Comparison of ENCODE assay signal across 26 mouse cellular contexts in genomic region chr6:100055980-100056379, GRCm38 (mm10).
DNase-seq lines count a peak whose midpoint lies in the region; ATAC-seq and TF ChIP-seq lines count a peak whose summit lies in the region.
"Had no signal": no experiment of that assay in that cellular context is flagged by ENCODE, and none has a peak within 500 bp of the region (broad histone marks: within the 10 kb centered on the region; RNA-seq: fewer than 3 reads in every experiment).

No protein-coding gene starts in this region.

- no peaks in the 10 kb centered on the region for H3K36me3 ChIP-seq in neural tube, embryonic 15.5 days
- no peaks in the 10 kb centered on the region for H3K36me3 ChIP-seq in embryonic facial prominence, embryonic 10.5 days (replicated peaks)
- no peaks in the 10 kb centered on the region for H3K36me3 ChIP-seq in limb, embryonic 11.5 days (ENCODE audit: control insufficient read depth, insufficient read depth, low read length)
- H3K36me3 ChIP-seq: embryonic facial prominence, embryonic 13.5 days; forebrain, embryonic 12.5 days; forebrain, embryonic 15.5 days; heart, embryonic 10.5 days; heart, embryonic 13.5 days; hindbrain, embryonic 12.5 days; intestine, embryonic 15.5 days had no signal

- H3K9ac ChIP-seq in neural tube, embryonic 15.5 days (replicated peaks): no peak overlapping the region
- H3K9ac ChIP-seq in limb, embryonic 11.5 days (ENCODE audit: low read length): no peak overlapping the region
- H3K9ac ChIP-seq: embryonic facial prominence, embryonic 13.5 days; forebrain, embryonic 12.5 days; forebrain, embryonic 15.5 days; heart, embryonic 13.5 days; hindbrain, embryonic 12.5 days; intestine, embryonic 15.5 days had no signal

- H3K27me3 ChIP-seq in neural tube, embryonic 15.5 days (replicated peaks): peaks cover 67% of the 10 kb centered on the region
- peaks cover 94% of the 10 kb centered on the region for H3K27me3 ChIP-seq in embryonic facial prominence, embryonic 10.5 days (replicated peaks; ENCODE audit: low read depth, poor library complexity, severe bottlenecking)
- peaks cover 8% of the 10 kb centered on the region; the same call in 1 of the 2 replicates for H3K27me3 ChIP-seq in limb, embryonic 11.5 days (ENCODE audit: control insufficient read depth, insufficient read depth, low read length)
- H3K27me3 ChIP-seq: forebrain, embryonic 15.5 days; intestine, embryonic 15.5 days had no signal

- no peak for TF ChIP-seq POLR2A in lung, adult 2 months (IDR thresholded peaks at IDR 0.05; ENCODE audit: borderline replicate concordance, extremely low read depth, low read depth, low read length)

- H3K4me1 ChIP-seq in neural tube, embryonic 15.5 days: peaks cover 4% of the 10 kb centered on the region; the same call in 1 of the 2 replicates
- peaks cover 47% of the 10 kb centered on the region for H3K4me1 ChIP-seq in embryonic facial prominence, embryonic 10.5 days
- peaks cover 26% of the 10 kb centered on the region for H3K4me1 ChIP-seq in limb, embryonic 11.5 days (ENCODE audit: control insufficient read depth, insufficient read depth, low read length)
- no peaks in the 10 kb centered on the region for H3K4me1 ChIP-seq in lung, adult 2 months (ENCODE audit: control insufficient read depth, insufficient read depth, low read length)

- DNase-seq in neural tube, embryonic 10.5 days (ENCODE audit: extremely low spot score, low spot score): peak; percentile 55
- DNase-seq in embryonic facial prominence, embryonic 10.5 days (ENCODE audit: low spot score): peak; percentile 33
- peak; percentile 57 for DNase-seq in limb, embryonic 11.5 days (ENCODE audit: low spot score)
- no peak for DNase-seq in lung, adult 2 months
- DNase-seq: adrenal gland, adult 8-10 months; adrenal gland, postnatal 25 days; cerebellum, adult 18-20 months; cerebellum, adult 9-10 months; cerebellum, postnatal 14 days; gastrocnemius, postnatal 10 days; gastrocnemius, postnatal 36 days; heart, adult 2 months; heart, postnatal 14 days; heart, postnatal 4 days had no signal

- no peak overlapping the region for H3K27ac ChIP-seq in neural tube, embryonic 15.5 days (replicated peaks)
- no peak overlapping the region for H3K27ac ChIP-seq in embryonic facial prominence, embryonic 10.5 days (replicated peaks)
- no peak overlapping the region for H3K27ac ChIP-seq in limb, embryonic 11.5 days (replicated peaks; ENCODE audit: low read depth, low read length)
- H3K27ac ChIP-seq: embryonic facial prominence, embryonic 13.5 days; forebrain, embryonic 12.5 days; forebrain, embryonic 15.5 days; heart, adult 2 months; heart, embryonic 10.5 days; heart, embryonic 13.5 days; hindbrain, embryonic 12.5 days; intestine, embryonic 15.5 days had no signal

- H3K9me3 ChIP-seq in neural tube, embryonic 15.5 days (replicated peaks): no peaks in the 10 kb centered on the region
- no peaks in the 10 kb centered on the region for H3K9me3 ChIP-seq in embryonic facial prominence, embryonic 10.5 days
- no peaks in the 10 kb centered on the region for H3K9me3 ChIP-seq in limb, embryonic 11.5 days (ENCODE audit: control insufficient read depth, low read length)
- H3K9me3 ChIP-seq: embryonic facial prominence, embryonic 13.5 days; forebrain, embryonic 12.5 days; forebrain, embryonic 15.5 days; heart, embryonic 10.5 days; heart, embryonic 13.5 days; hindbrain, embryonic 12.5 days; intestine, embryonic 15.5 days had no signal

- no peak overlapping the region for H3K4me2 ChIP-seq in neural tube, embryonic 15.5 days
- no peak overlapping the region for H3K4me2 ChIP-seq in limb, embryonic 11.5 days (ENCODE audit: low read depth, severe bottlenecking)
- H3K4me2 ChIP-seq: embryonic facial prominence, embryonic 13.5 days; forebrain, embryonic 12.5 days; forebrain, embryonic 15.5 days; heart, embryonic 13.5 days; hindbrain, embryonic 12.5 days; intestine, embryonic 15.5 days had no signal

- no peak for TF ChIP-seq CTCF in lung, adult 2 months (IDR thresholded peaks at IDR 0.05; ENCODE audit: insufficient read depth, low read length)

- H3K4me3 ChIP-seq in neural tube, embryonic 15.5 days (replicated peaks): no peak overlapping the region
- H3K4me3 ChIP-seq in embryonic facial prominence, embryonic 10.5 days: no peak overlapping the region
- no peak overlapping the region for H3K4me3 ChIP-seq in limb, embryonic 11.5 days (ENCODE audit: low read depth, low read length)
- H3K4me3 ChIP-seq in lung, adult 2 months (replicated peaks; ENCODE audit: extremely low read depth, low read depth, low read length): no peak overlapping the region
- H3K4me3 ChIP-seq: embryonic facial prominence, embryonic 13.5 days; erythroblast, embryonic 14.5 days; forebrain, embryonic 12.5 days; forebrain, embryonic 15.5 days; heart, adult 2 months; heart, embryonic 10.5 days; heart, embryonic 13.5 days; hindbrain, embryonic 12.5 days; intestine, embryonic 15.5 days had no signal

- ATAC-seq in neural tube, embryonic 15.5 days (ENCODE audit: low FRiP score): no peak
- no peak for ATAC-seq in limb, embryonic 11.5 days (ENCODE audit: insufficient number of reproducible peaks, low FRiP score, low TSS enrichment, low read depth)
- ATAC-seq in activated CD4-positive, CD25-positive, alpha-beta regulatory T cell, adult 4 months: no peak
- ATAC-seq: CD4-positive, CD25-positive, alpha-beta regulatory T cell, adult 4 months; forebrain, embryonic 15.5 days; hindbrain, embryonic 16.5 days; intestine, embryonic 15.5 days had no signal

- 78% methylated on average over 5 of the region's 5 CpGs for WGBS in neural tube, embryonic 15.5 days
- 57% methylated on average over 5 of the region's 5 CpGs for WGBS in embryonic facial prominence, embryonic 10.5 days
- WGBS in limb, embryonic 11.5 days: 15% methylated on average over 5 of the region's 5 CpGs
- WGBS in lung, adult 2 months: 69% methylated on average over 5 of the region's 5 CpGs
